Mouse (Mus musculus) liver, embryonic 12.5 days (tissue): ENCODE results near the gene Apbb1ip. TPM values are rescaled to one million over a fixed set of nuclear protein-coding genes. Genes with fewer than 3 reads are reported as not detected.
A peak's percentile ranks its signal among the peaks of the same experiment; 100 is the strongest.

Experiments used
- ATAC-seq: fragments of 200-750 bp; cut with Nextera tagmentation; 2 replicates; pipeline ENCODE4 v1.8.0; 2017; ENCODE audit warnings: moderate number of reproducible peaks, mild to moderate bottlenecking, moderate library complexity
- H3K27ac ChIP-seq: fragments of 300-500 bp; sonication (generic); 2 replicates; pipeline ENCODE4 v1.5.1; 2016; ENCODE audit warnings: mild to moderate bottlenecking
- H3K27me3 ChIP-seq: fragments of 300-500 bp; sonication (generic); replicated peaks from 2 replicates; pipeline ENCODE4 v1.6.1; 2016; ENCODE audit warnings: mild to moderate bottlenecking, moderate library complexity
- H3K36me3 ChIP-seq: fragments of 300-500 bp; sonication (generic); 2 replicates; pipeline ENCODE4 v1.6.1; 2016; ENCODE audit warnings: mild to moderate bottlenecking, moderate library complexity
- H3K4me1 ChIP-seq: fragments of 300-500 bp; sonication (generic); 2 replicates; pipeline ENCODE4 v1.6.1; 2016
- H3K4me2 ChIP-seq: fragments of 300-500 bp; sonication (generic); 2 replicates; pipeline ENCODE4 v1.6.1; 2016; ENCODE audit warnings: mild to moderate bottlenecking, moderate library complexity
- H3K4me3 ChIP-seq: fragments of 300-500 bp; sonication (generic); 2 replicates; pipeline ENCODE4 v1.5.1; 2016; ENCODE audit warnings: mild to moderate bottlenecking, moderate library complexity
- H3K9ac ChIP-seq: fragments of 300-500 bp; sonication (generic); 2 replicates; pipeline ENCODE4 v1.6.1; 2016; ENCODE audit warnings: mild to moderate bottlenecking, moderate library complexity
- H3K9me3 ChIP-seq: fragments of 300-500 bp; sonication (generic); replicated peaks from 2 replicates; pipeline ENCODE4 v1.6.1; 2016; ENCODE audit warnings: mild to moderate bottlenecking, moderate library complexity
- WGBS: fragments of 180-500 bp; shearing (Covaris S2); methylation state at CpG from one replicate; pipeline ENCODE4 v1.1.7; 2016; ENCODE audit not compliant: insufficient replicate concordance; 5-methylcytosine and 5-hydroxymethylcytosine counted together
- polyA plus RNA-seq: library from polyadenylated mRNA; unstranded; fragments of >200 nt; fragmentation: Nextera tagmentation; extraction: Ambion mirVana; gene quantifications from 2 replicates; pipeline ENCODE4 v1.2.1, GENCODE M21; 2016

The Apbb1ip gene
- polyA plus RNA-seq, 1 experiment from 2014 or later, result 9.0 TPM

DNA sequence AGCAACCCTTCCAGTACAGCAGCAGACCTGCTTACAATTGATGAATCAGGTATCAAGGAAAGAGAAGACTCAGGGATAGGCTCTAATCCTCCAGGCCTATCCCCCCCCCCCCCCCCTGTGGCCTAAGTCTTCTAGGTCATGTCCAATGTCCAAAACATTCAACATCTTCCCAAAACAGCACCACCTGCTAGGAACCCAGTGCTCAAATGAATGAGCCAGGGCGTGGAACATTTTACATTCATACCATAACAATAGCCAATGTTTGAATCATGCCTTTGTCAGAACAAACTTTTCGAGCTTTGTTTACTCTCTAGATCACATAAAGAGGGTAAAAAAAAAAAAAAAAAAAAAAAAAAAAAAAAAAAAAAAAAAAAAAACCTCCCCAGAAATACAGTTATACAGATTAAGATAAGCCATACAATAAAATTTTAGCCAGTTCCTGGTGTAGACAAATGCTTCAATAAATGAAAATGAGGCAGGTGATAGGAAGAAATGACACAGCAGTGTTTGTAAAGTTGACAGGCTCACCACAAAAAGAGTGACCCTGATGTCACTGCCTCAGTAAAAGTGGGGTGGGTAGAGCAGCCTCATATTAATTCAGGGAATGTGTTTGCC, 20.3 kb upstream of the Apbb1ip start:
- no peaks in the 10 kb centered on the region for H3K36me3 ChIP-seq
- H3K9me3 ChIP-seq, result no peaks in the 10 kb centered on the region
- H3K27ac ChIP-seq, result no peak overlapping the region
- WGBS, result 54% methylated on average over 2 of the region's 2 CpGs
- no peak overlapping the region for H3K4me3 ChIP-seq
- ATAC-seq, result no peak
- no peak overlapping the region for H3K4me2 ChIP-seq
- no peaks in the 10 kb centered on the region; the same call in 1 of the 2 replicates for H3K27me3 ChIP-seq
- H3K4me1 ChIP-seq, result peaks cover 11% of the 10 kb centered on the region
- no peak overlapping the region for H3K9ac ChIP-seq

DNA sequence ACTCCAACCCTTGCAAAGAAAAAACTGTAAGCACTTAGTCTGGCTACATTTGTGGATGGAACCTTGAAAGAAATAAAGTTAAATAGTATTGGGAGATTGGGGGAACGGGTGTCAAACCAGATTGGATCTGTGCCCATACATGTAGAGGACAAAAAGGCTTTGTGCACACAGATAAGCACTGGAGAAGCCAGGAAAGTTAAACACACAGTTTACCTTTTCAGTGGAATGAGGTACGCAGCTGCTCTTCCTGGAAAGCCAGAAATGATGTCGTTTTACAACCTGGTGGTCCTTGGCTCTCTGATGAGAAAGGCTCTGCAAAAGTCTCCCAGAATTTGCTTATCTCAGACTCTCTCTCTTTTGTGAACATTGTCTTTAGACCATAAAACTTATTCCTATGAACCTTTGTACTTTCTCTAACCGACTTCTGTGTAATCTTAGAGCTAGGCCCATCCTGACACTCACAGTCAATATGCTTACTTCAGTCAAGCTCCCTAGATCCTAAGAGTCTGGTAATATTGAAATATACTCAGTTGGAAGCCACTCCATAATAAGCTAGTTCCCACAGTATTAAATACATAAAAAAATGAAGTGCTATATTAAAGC, 19.6 kb upstream of the Apbb1ip start:
- no peak overlapping the region for H3K9ac ChIP-seq
- H3K4me1 ChIP-seq, result peaks cover 11% of the 10 kb centered on the region
- WGBS, result 48% methylated on average over 4 of the region's 4 CpGs
- H3K4me3 ChIP-seq, result no peak overlapping the region
- H3K27ac ChIP-seq, result no peak overlapping the region
- no peaks in the 10 kb centered on the region for H3K9me3 ChIP-seq
- no peaks in the 10 kb centered on the region for H3K36me3 ChIP-seq
- H3K4me2 ChIP-seq, result no peak overlapping the region
- no peak for ATAC-seq
- H3K27me3 ChIP-seq, result no peaks in the 10 kb centered on the region; the same call in 1 of the 2 replicates

DNA sequence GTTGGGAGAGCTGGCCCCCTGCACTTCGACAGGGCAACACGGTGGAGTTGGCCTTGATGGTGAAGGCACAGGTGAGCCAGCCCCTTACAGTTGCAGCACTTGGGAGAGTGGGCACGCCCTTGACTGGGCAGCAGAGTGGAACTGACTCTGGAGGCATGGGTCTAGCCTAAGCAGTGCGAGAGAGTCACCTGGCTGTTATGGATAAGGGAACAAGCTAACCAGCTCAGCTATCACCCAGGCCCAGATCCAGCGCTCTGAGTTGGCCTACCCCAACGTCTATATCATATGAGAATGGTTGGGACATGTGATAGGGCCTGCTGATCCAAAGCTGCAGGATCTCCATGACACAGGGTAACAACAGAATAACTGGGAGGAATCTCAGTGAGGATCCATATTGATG, 18.3 kb upstream of the Apbb1ip start:
- H3K27ac ChIP-seq, result no peak overlapping the region
- H3K27me3 ChIP-seq, result no peaks in the 10 kb centered on the region; the same call in 1 of the 2 replicates
- peak; percentile 94 for ATAC-seq
- no peak overlapping the region for H3K4me3 ChIP-seq
- WGBS, result 42% methylated on average over 6 of the region's 6 CpGs
- H3K9me3 ChIP-seq, result no peaks in the 10 kb centered on the region
- peaks cover 11% of the 10 kb centered on the region for H3K4me1 ChIP-seq
- 0 out of 2 replicates have a peak overlapping the region, but pooled peaks have one; percentile 8 for H3K4me2 ChIP-seq
- no peaks in the 10 kb centered on the region for H3K36me3 ChIP-seq
- H3K9ac ChIP-seq, result no peak overlapping the region

DNA sequence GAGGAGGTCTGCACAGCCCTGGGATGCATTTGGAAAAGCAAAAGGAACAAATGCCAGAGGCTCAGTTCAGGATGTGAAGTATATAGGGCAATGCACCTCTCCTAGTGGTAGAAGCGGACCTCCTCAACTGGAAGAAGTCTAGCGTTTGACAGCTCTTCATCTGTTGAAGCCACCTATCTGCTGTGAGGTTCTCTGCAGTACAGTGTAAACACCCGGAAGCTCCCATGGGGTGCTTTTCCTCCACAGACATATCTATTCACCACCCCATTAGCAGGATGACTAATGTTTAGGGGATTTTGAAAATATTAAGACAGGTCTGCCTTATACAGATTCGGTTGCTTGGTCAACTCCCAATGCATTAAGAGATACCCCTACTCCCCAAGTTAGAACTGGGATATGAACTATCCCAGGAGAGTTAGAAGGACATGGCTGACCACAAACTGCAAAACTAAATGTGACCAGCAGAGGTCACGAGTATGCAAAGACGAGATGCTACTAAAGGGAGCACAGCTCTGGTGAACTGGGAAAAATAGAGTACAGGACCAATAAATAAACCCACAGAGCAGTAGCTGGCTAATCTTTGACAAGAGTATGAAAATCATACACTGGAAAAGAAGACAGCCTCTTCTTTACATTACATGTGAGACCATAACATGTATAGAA, 15.5 kb upstream of the Apbb1ip start:
- Histone ChIP-seq H3K27ac (no peak overlapping the region), H3K9me3 (no peaks in the 10 kb centered on the region), H3K9ac (no peak overlapping the region), H3K36me3 (no peaks in the 10 kb centered on the region), H3K4me2 (no peak overlapping the region), H3K4me3 (no peak overlapping the region), H3K27me3 (no peaks in the 10 kb centered on the region; the same call in 1 of the 2 replicates), H3K4me1 (peaks cover 19% of the 10 kb centered on the region)
- WGBS, result 25% methylated on average over 6 of the region's 6 CpGs
- ATAC-seq, result no peak

DNA sequence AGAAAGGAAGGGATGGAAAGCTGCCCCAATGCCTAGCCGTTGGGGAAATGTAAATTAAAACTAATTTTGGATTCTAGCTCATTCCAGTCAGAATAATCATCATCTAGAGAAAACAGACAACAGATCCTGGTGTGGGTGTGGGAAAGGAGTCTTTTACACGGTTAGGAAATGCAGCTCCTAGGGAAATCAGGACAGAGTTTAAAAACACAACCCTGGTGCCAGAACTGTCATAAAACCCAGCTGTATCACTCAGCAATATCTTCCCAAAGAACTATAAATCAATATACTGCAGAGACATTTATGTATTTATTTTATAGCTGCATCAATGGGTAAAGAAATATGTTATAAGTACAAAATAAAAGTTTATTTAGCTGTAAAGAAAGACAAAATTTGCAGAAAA, 13.4 kb upstream of the Apbb1ip start:
- no peak overlapping the region for H3K4me3 ChIP-seq
- H3K27me3 ChIP-seq, result no peaks in the 10 kb centered on the region; the same call in 1 of the 2 replicates
- no peak overlapping the region for H3K27ac ChIP-seq
- WGBS, result 51% methylated on average over 2 of the region's 2 CpGs
- H3K9ac ChIP-seq, result no peak overlapping the region
- H3K9me3 ChIP-seq, result no peaks in the 10 kb centered on the region
- ATAC-seq, result no peak
- no peaks in the 10 kb centered on the region for H3K36me3 ChIP-seq
- H3K4me2 ChIP-seq, result no peak overlapping the region
- H3K4me1 ChIP-seq, result peaks cover 14% of the 10 kb centered on the region

DNA sequence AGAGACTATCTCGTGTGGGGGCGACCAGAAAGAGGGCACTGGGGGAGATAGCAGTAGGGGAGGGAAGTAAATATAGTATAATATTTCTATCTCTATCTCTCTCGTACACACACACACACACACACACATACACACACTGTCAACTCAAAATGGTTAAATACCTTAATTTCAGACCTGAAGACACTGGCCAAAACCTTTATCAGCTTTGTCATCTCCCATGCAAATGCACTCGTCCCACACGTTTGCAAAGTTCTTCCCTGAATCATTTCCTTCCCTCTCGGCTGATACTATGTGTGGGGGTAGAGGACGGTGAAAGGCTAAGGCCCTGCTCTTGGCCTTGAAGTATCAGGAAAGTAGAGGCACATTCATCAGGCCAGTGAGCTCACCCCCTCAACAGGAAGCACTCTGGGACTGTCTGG, 12.8 kb upstream of the Apbb1ip start:
- ATAC-seq, result peak; percentile 44; the same call in 1 of the 2 replicates
- H3K27me3 ChIP-seq, result no peaks in the 10 kb centered on the region; the same call in 1 of the 2 replicates
- no peak overlapping the region for H3K4me2 ChIP-seq
- H3K9ac ChIP-seq, result no peak overlapping the region
- 25% methylated on average over 7 of the region's 7 CpGs for WGBS
- H3K9me3 ChIP-seq, result no peaks in the 10 kb centered on the region
- H3K36me3 ChIP-seq, result no peaks in the 10 kb centered on the region
- H3K4me1 ChIP-seq, result peaks cover 8% of the 10 kb centered on the region
- H3K27ac ChIP-seq, result no peak overlapping the region
- H3K4me3 ChIP-seq, result no peak overlapping the region

DNA sequence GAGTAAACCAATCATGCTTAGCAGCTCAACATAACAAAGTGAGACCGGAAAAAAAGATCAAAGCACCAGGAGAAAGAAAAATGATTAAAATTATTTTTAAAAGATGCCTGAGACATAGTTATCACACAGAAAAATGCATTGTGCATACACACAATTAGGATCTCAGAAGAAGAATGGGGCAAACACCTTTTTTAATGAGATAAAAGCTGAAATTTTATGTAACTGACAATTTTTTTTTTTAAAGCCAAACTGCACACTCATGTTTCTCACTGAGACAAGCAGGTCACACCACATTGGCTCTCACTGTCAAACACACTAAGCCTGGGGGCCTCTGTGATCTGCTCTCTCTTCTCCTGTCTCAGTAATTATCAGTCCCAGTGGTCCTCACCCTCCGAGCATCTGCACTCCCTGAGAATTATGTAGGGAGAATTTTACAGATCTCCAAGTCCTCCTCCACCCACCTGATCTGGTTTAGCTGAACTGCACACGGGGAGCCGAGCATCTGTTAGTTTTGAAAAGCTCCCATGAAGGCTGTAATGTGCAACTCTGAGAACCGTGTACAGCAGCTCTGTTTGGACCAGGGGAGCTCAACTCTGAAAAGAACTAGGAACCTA, 9.0 kb upstream of the Apbb1ip start:
- no peak overlapping the region for H3K27ac ChIP-seq
- ATAC-seq, result no peak
- WGBS, result 62% methylated on average over 5 of the region's 5 CpGs
- no peak overlapping the region for H3K4me2 ChIP-seq
- no peaks in the 10 kb centered on the region for H3K27me3 ChIP-seq
- H3K36me3 ChIP-seq, result no peaks in the 10 kb centered on the region
- no peaks in the 10 kb centered on the region for H3K9me3 ChIP-seq
- H3K4me1 ChIP-seq, result peaks cover 8% of the 10 kb centered on the region
- no peak overlapping the region for H3K4me3 ChIP-seq
- H3K9ac ChIP-seq, result no peak overlapping the region

DNA sequence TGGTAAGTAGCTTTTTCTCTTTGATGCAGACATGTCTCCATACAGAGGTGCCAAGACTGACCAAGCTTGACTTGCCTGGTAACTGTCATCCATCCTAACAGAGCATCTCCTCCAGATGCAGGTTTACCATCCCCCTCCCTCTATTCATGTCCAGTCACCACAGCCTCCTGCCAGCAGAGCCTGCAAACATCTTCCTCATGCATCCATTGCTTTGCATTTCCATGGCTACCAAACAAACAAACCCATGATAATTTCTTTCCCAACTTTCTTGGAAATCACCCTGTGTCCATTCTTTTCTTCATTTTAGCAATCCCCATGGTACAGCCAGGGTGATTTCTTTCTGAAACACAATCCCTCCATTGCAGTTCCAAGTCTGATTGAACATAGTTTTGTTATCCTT, 2.6 kb upstream of the Apbb1ip start:
- ATAC-seq, result no peak

DNA sequence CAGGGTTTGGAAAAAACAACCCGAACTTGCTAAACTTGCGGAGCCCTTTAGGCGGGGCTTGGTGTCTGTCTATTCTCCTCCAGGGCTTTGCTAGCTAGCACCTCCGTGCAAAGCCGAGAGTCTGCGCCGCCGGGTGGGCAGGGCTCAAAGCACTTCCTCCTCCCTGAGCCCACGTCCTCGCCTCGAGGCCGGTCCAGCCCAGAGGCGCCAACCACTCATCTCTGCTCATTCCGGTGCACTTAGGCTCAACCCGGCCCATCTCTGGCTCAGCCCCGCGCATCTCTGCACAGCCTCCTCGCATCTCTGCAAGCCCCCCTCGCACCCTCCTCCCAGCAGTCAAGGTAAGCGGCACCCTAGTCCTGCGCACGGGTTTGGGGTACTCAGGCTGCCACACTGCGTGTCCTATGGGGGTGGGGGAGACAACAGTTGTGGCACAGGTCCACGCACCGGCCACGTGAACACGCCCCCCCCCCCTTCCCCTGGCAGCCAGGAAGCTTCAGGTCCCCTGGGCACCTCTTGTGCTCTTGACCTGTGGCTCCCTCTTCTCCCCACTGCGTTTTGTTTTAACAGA, 372 bp downstream of the Apbb1ip start:
- Histone ChIP-seq H3K9me3 (no peaks in the 10 kb centered on the region), H3K9ac (peak overlapping the region; percentile 78), H3K27ac (peak overlapping the region; percentile 78), H3K27me3 (no peaks in the 10 kb centered on the region; the same call in 1 of the 2 replicates), H3K4me1 (peaks cover 44% of the 10 kb centered on the region), H3K4me2 (peak overlapping the region; percentile 92), H3K4me3 (peak overlapping the region; percentile 65), H3K36me3 (no peaks in the 10 kb centered on the region)
- ATAC-seq, result peak; percentile 86
- under 1% methylated on average over 28 of the region's 28 CpGs for WGBS

More for the DNA sequence above, 2.6 kb upstream of the Apbb1ip start:
- Histone ChIP-seq H3K9ac (no peak overlapping the region), H3K36me3 (no peaks in the 10 kb centered on the region), H3K9me3 (no peaks in the 10 kb centered on the region), H3K4me2 (no peak overlapping the region), H3K27me3 (no peaks in the 10 kb centered on the region; the same call in 1 of the 2 replicates), H3K4me1 (peaks cover 19% of the 10 kb centered on the region), H3K27ac (no peak overlapping the region), H3K4me3 (no peak overlapping the region)

DNA sequence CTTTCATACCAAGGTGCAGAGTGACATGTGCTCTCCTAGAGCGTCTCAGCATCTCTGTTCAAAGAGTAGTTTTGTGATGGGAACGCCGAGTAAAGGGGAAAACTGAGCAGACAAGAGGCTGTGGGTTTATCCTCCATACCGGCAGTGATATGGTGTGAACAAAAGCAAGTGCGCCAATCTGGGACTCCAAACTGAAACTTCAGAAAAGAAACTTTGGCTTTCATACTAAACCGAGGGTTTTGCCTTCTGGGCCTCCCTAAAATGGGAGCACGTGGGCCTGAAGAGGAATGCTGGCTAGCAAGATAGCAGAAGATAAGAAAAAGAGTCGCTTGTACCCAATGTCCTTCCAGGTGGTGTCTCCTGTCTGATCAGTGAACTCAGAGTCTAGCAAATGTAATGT, 1.3 kb downstream of the Apbb1ip start:
- ATAC-seq, result peak; percentile 64; the same call in 1 of the 2 replicates

DNA sequence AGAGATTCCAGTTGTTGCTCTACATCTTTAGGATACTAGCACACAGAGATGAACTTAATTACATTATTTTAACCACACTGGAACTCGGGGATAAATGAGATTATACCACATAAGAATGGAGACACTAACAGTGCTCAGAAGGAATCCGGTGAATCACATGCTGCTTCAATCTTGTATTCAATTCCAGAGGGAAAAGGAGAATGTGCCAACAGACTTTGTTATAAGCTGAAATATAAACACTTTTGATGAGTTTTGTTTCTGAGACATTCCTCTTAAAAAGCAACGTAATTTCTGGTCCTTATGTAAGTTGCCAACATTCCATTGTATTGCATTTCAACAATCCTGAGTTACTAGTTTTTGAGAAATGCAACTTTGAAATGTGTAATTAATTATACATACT, 1.8 kb downstream of the Apbb1ip start:
- no peak for ATAC-seq
- Histone ChIP-seq H3K4me3 (peak overlapping the region; percentile 65), H3K4me2 (peak overlapping the region; percentile 92), H3K9me3 (no peaks in the 10 kb centered on the region), H3K27me3 (no peaks in the 10 kb centered on the region; the same call in 1 of the 2 replicates), H3K36me3 (no peaks in the 10 kb centered on the region), H3K27ac (peak overlapping the region; percentile 78; the same call in 1 of the 2 replicates), H3K4me1 (peaks cover 54% of the 10 kb centered on the region), H3K9ac (peak overlapping the region; percentile 78; the same call in 1 of the 2 replicates)
- 49% methylated on average over 3 of the region's 3 CpGs for whole genome bisulfite sequencing

More for the DNA sequence above, 1.3 kb downstream of the Apbb1ip start:
- Histone ChIP-seq H3K9ac (peak overlapping the region; percentile 78), H3K27ac (peak overlapping the region; percentile 78), H3K9me3 (no peaks in the 10 kb centered on the region), H3K4me3 (peak overlapping the region; percentile 65), H3K36me3 (no peaks in the 10 kb centered on the region), H3K4me2 (peak overlapping the region; percentile 92), H3K4me1 (peaks cover 52% of the 10 kb centered on the region), H3K27me3 (no peaks in the 10 kb centered on the region; the same call in 1 of the 2 replicates)
- WGBS, result 14% methylated on average over 8 of the region's 8 CpGs
